Mouse (Mus musculus): Measurements from ENCODE around the gene Zyx.

Zyx gene

GRCm38 (mm10) chr6:42369870-42370269 is 20.4 kb downstream of the Zyx start:
- no peak for DNase-seq (ENCODE audit: low read depth, low spot score)

GRCm38 (mm10) chr6:42370630-42371363 is 21.4 kb downstream of the Zyx start:
- no peak for DNase-seq (ENCODE audit: low read depth, low spot score)

GRCm38 (mm10) chr6:42372001-42372400 is 22.6 kb downstream of the Zyx start:
- no peak for DNase-seq (ENCODE audit: low read depth, low spot score)

- DNase-seq (ENCODE audit: low read depth, low spot score), result no peak
These were observed 23.0 kb downstream of the Zyx start for GRCm38 (mm10) chr6:42372421-42372815.

GRCm38 (mm10) chr6:42372816-42373547 is 23.6 kb downstream of the Zyx start, which contains the start of gene Epha1:
Epha1 (minus strand) TSS chr6:42373268.
- no peak for DNase-seq (ENCODE audit: low read depth, low spot score)

- DNase-seq (ENCODE audit: low read depth, low spot score), result no peak
These were observed 24.4 kb downstream of the Zyx start for GRCm38 (mm10) chr6:42373669-42374430.

GRCm38 (mm10) chr6:42374701-42375100 is 25.3 kb downstream of the Zyx start:
- DNase-seq (ENCODE audit: low read depth, low spot score), result no peak

- no peak for DNase-seq (ENCODE audit: low read depth, low spot score)
These were observed 25.7 kb downstream of the Zyx start for GRCm38 (mm10) chr6:42375131-42375530.

GRCm38 (mm10) chr6:42376016-42376415 is 26.6 kb downstream of the Zyx start:
- DNase-seq (ENCODE audit: low read depth, low spot score), result no peak

- DNase-seq (ENCODE audit: low read depth, low spot score), result no peak
These were observed 27.1 kb downstream of the Zyx start for GRCm38 (mm10) chr6:42376504-42377019.

- DNase-seq (ENCODE audit: low read depth, low spot score), result no peak
These were observed 27.9 kb downstream of the Zyx start for GRCm38 (mm10) chr6:42377280-42377679.

GRCm38 (mm10) chr6:42379551-42379950 is 30.1 kb downstream of the Zyx start:
- DNase-seq (ENCODE audit: low read depth, low spot score), result no peak

- no peak for DNase-seq (ENCODE audit: low read depth, low spot score)
These were observed 31.1 kb downstream of the Zyx start for GRCm38 (mm10) chr6:42380416-42381144.

- DNase-seq (ENCODE audit: low read depth, low spot score), result no peak
These were observed 31.8 kb downstream of the Zyx start for GRCm38 (mm10) chr6:42381221-42381620.

GRCm38 (mm10) chr6:42381916-42382381 is 32.5 kb downstream of the Zyx start:
- no peak for DNase-seq (ENCODE audit: low read depth, low spot score)

- no peak for DNase-seq (ENCODE audit: low read depth, low spot score)
These were observed 33.9 kb downstream of the Zyx start for GRCm38 (mm10) chr6:42383360-42383759.

GRCm38 (mm10) chr6:42385635-42386034 is 36.2 kb downstream of the Zyx start:
- no peak for DNase-seq (ENCODE audit: low read depth, low spot score)

GRCm38 (mm10) chr6:42391796-42392330 is 42.4 kb downstream of the Zyx start:
- DNase-seq (ENCODE audit: low read depth, low spot score), result no peak

- no peak for DNase-seq (ENCODE audit: low read depth, low spot score)
These were observed 46.8 kb downstream of the Zyx start for GRCm38 (mm10) chr6:42395960-42396809.

GRCm38 (mm10) chr6:42397041-42397657 is 47.7 kb downstream of the Zyx start:
- no peak for DNase-seq (ENCODE audit: low read depth, low spot score)
